Mouse (Mus musculus) frontal cortex, postnatal 14 days (tissue): ENCODE data around the gene Lgr6.

Source experiments
- DNase-seq, 2 experiments: peaks; one replicate each; pipeline ENCODE4 v3.0.0; 2022; ENCODE audit warnings: low spot score in 2 of 2

The Lgr6 gene

DNA sequence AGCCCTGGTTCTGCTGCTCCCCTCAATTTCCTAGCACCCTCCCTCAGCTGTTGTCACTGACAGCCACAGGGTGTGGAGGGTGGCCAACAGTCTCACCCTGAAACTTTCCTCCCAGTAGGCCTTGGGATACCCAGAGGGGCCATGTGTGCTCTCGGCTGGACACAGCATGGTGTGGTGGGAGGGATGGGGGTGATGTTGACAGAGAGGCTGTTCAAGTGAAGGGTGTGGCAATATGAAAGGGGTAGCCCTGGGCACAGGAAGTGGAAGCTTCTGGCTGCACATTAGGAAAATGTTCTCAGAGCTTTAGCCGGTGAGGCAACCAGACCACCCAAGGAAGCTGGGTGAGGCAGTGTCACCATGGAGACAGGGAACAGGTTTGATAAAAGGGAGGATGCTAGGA lies 26.1 kb downstream of the Lgr6 start:
- no peak for DNase-seq

DNA sequence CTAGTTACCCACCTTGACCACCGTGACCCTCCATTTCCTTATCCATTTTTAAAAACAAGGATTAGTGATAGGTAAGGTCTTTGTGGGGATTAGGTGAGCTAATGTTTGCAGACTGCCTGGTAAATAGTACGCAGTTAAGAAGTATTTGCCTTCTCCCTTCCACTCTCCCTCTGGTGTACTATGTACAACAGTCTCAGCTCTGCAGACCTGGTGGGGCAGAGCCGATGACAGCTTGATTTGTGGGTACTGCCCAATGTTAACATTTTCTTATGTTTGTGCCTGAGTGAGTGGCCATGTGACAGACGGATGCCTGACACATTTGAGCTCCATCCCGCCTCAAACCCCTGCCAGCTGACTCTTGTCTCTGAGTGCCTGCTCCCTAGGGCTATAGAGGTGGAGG lies 28.6 kb downstream of the Lgr6 start:
- DNase-seq = no peak

DNA sequence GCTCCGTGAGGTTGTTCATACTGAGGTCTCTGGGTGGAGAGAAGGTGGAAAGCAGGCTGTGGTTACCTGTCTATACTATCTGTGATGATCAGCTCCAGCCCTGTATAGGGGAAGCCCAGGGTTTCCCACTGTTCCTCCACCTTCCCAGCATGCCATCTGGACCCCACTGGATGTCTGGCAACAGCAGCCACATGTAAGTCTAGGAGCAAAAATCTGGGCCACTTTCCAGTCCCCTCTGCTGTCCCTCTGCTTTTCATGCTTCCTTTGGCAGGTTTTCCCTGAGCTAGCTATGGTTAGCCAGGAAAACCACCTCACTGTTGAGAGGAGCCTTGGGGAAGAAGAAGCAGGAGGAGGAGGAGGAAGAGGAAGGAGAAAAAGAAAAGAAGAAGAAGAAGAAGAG lies 29.8 kb downstream of the Lgr6 start:
- DNase-seq = no peak

DNA sequence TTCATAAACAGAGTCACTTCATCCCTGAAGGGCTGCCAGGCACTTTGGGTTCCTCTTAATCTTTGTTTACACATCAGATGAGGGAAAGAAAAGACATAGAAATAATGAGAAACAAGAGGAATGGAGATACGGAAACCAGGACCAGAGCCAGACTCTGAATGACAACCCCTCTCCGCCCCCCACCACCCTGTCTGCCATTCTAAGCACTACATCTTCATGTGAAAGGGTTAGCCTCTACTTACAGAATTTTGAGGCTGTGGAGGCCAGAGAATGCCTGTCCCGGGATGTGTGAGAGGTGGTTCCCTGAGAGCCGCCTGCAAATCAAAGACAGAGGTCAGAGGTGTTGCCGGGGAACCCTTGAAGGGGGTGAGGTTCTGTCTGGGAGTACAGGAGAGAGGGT lies 32.4 kb downstream of the Lgr6 start:
- no peak for DNase-seq

DNA sequence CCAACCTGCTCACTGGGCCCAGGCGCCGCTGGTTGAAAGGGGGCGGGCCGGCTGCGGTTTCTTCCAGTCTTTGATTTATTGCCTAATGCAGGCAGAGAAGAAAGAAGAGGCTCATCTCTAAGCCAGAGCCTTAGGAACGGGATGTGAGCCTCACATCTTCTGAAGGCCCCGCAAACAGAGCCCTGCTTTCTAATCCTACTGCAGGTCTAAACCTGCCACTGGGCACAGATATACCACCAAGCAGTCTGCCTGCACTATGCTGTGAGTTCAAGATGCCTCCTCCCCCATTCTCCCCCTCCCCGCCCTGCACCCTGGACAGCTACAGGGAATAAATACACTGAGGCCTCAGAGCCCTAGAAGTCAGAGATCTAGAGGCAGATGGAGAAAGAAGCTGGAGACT lies 35.2 kb downstream of the Lgr6 start:
- no peak for DNase-seq

DNA sequence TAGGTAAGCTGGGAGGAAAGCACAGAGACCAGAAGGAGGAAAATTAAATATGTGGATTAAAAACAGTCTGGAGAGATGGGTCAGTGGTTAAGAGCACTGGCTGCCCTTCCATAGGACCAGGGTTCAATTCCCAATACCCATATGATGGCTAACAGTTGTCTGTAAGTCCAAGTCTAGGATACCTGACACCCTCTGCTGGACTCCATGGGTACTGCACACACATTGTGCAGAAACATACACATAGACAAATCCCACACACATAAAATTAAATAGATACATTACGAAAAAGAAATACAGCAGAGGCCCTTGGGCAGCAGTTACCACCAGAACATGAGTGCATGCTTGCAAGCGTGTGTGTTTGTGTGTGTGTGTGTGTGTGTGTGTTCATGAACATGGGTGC lies 40.6 kb downstream of the Lgr6 start:
- DNase-seq = no peak

DNA sequence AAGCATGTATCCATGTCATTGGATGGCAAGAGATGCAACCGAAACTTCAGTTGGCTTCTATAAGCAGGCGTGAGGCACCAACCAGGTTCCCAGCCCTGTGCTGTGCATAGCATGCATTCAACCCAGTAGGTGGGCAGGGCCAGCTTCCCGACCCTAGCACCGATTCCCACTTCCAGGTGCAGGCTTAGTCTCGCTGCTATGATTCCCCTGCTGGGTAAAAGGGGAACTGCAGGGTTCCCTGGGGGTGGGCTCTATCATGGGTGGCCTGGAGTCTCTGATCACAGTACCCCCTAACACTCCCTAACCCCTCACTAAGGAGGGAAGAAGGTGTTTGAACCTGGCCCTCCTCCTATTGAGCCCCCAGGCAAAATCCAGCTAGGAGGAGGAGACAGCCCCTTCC lies 42.1 kb downstream of the Lgr6 start:
- DNase-seq = no peak

DNA sequence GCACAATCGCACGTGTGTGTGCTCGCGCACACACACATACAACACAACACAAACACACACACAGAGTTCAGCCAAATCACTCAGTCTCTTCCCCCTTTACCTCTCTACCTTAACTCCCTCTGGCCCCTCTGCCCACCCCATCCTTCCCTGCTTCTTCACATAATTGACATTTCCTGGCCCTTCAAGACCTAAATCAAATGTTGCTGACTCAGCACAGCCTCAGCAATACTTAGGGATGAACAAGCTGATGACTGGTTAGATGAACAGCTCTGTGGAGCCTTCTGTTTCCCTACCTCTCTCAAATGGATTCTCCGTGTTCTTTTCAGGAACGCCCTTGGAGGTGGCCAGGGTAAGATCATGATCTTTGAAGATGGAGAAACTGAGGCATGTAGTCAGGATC lies 43.8 kb downstream of the Lgr6 start:
- DNase-seq = no peak

DNA sequence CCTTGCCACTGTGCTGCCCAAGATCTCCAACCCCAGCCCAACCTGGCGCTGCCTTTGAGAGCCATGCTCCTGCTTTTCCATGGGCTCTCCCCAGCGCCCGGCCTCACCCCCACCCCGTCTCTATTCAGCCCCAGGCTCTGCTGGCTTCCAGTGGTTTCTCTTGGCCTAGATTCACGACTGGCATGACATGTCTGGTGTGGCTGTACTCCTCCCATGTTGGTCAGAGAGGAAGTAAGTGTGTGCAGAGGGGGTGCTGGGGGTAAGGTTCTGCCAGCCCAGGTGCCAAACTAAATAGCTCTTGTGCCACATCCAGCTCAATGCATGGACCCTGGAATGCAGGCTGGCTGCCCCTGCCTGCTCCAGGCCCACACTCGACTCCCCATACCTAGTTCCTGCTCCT lies 44.9 kb downstream of the Lgr6 start:
- no peak for DNase-seq

DNA sequence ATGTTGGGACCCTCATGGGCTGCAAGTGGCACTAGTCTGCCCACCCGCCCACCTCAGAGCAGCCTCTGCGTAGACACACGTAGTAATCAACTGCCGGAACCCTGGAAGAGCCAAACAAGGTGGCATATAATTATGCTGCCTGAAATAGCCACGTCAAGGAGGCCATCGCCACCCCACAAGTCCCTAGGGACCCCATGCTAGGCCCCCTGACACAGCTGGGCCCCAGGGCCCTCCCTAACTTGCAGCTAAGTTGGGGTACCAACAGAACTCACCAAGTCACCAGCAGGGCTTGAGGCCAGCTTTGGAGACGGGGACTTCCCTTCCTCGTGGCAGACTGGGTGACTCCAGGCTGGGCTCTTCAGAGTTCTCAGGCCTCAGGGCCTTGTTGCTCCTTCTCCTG lies 48.2 kb downstream of the Lgr6 start:
- no peak for DNase-seq

DNA sequence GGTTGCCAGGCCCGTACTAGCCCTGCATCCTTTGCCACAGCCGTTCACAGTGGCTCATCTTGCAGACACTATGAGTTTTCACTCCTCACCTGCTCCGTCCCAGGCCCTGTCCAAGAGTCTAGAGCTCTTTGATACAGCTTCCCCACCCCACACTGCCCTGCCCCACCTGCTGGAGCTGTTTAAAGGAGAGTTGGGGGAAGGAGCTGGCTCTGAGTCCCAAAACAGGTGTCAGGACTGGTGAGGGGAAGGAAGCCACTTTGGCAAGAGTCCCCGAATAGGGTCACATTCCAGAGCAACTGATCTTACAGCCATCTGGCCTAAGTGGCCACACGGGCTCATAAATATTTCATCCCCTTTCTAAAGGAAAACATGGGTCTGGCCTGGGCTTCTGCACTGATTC lies 51.0 kb downstream of the Lgr6 start:
- DNase-seq = no peak

DNA sequence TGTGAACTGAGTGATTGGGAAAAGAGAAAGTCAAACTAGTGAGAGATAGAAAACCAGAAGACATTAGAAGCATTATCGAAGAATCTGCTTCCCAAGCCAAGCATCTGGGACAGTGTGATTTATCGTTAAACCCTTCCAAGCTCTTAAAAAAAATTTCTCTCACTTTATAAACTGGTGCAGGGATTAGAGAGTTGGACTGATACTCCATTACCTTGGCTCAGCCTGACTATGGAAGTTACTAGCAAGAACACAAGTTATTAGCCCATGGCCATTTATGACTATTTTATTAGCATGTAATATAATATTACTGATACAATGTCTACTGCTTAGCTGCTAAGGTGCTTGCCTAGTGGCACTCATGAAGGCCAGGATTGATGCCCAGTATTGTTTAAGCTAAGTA lies 60.6 kb downstream of the Lgr6 start:
- no peak for DNase-seq

DNA sequence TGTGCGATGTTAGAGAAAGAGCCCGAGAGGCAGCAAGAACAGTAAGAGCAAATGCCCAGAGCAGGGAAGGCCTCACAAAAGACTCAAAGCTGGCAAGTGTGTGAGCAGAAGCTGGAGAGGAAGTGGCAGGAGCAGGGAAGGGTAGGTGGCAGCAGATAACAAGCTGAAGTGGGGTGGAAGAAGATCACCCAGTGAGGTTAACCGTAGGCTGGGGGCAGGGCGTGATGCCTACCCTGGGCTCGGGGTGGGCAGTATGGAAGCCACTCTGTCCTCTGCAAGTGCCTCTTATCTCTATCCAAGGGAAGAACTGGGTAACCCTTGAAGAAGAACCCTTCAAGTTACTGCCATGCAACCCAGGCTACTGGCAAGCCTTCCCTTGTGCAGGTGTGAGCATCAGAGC lies 68.8 kb downstream of the Lgr6 start:
- no peak for DNase-seq

DNA sequence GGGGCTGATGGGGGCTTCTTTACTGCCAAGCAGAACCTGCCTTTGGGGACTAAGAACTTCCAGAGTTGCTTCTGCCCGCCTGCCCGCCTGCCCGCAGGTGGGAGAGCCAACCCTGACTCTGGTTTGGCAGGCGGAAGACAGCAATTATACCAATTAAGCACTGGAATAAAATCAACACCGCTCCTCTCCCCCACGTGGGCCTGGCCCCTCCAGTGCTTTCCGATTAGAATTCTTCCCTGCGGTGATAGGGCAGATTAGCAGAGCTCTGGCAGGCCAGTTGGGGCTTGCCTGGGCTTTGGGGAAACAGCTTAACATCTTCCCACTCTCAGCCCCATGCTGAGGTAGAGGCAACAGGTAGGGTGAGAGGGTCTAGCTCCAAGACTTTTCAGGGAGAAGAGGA lies 72.4 kb downstream of the Lgr6 start:
- no peak for DNase-seq

DNA sequence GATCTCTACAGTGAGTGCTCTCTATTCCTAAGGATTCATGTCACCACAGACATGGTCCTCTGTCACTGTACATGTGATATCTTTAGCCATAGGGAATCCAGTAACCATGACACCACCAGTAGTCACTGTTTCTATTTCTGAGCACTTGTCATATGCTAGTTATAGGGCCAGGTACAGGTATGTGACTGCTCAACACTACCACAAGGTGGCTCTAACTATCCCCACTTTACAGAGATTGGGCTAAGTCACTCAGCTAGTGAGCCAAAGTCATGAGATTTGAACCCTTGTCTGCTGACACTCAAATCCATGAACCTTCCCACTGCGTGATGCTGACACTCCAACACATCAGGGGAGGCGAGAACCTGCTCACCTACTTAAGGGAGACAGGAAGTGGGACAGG lies 75.0 kb downstream of the Lgr6 start:
- DNase-seq = no peak

DNA sequence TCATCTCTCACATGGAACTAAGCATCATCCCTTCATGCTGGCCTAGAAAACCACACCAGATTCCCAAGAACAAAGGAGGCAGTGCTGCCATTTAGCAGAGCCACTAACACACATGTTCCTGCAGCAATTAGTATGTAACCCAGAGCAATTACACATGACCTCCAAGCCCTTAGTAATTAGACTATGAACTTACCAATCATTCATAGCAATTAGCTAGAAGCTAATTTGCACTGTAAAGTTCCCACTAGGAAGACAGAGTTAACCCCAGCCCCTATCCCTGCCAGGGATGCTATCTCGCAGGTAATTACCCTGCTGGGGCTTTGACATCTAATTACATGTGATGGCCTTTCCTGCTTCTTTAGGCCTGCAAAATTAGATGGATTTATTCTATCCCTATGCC lies 78.8 kb downstream of the Lgr6 start:
- DNase-seq = no peak

DNA sequence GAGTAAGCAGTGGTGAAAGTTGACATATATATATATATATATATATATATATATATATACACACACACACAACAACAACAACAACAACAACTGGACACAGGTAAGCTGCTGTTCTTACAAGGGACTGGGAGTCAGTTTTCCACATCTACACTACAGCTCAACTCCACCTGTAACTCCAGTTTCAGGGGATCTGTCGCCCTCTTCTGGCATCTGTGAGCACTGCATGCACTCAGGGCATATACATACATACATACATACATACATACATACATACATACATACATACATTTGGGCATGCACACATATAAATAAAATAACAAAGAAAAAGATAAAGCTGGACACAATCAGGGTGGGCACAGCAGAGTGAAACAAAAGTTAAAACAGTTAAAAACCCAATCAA lies 81.5 kb downstream of the Lgr6 start:
- DNase-seq = no peak

DNA sequence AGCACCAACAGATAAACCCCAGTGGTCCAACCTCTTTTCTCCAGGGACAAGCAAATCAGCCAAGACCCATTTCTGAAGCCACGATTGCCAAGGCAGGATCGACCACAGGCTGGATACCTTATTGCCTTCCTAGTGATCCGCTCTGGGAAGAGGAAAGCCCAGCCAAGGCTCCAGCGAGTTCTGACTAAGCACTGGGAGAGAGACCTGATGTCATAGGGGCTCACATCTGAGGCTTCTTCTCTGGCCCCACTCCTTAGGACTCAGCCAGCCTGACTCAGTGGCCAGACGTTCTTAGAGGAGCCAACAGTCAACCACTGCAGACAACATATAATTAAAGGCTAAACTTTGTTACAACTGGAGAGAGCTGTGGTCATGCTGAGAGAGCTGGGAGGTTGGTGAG lies 83.1 kb downstream of the Lgr6 start:
- no peak for DNase-seq

DNA sequence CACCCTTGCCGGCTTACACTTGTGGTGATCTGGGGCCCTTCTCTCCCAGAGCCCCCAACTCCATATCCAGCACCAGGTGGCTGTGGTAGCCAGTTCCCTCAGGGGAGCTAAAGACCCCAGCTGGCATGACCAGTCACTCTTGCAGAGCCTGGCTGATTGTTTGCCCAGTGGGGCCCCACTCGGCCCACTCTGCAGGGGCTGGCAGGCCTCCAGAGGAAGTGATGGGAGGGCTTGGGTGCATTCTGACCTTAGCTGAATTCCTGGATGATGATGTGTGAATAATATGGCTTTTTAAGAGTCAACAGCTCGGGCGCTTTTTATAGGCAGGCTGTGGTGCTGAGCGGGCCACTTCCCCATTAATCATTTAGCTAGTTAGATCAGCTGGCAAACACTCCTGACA lies 84.1 kb downstream of the Lgr6 start:
- no peak for DNase-seq

DNA sequence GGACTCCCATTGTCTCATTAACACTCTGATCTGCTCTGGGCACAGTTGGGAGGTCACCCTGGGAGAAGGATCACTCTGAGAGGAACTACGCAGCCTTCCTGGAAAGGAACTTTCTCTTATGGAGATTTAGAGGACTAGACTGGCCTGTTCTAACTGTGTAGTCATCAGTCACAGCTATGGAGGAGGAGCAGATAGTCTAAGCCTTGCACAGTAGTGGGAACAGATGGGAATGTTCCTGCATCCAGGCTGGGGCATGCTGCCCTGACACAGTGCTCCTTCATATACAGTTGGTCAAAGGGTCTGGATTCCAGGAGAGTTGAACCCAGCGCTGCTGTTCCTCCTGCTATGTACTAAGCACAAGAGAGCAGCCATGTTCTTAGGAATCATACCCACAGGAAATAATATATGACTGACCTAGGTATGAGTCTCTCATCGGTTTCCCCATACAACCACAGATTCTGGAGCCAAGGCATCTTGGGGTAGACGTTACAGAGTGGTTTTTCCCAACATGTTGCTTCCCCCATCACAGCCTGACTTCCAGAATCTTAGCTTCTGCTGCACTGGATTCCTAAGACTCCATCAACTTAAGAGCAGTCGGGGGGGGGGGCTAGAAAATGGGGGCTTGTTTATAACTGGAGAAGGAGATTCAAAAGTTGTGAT lies 84.7 kb downstream of the Lgr6 start:
- no peak for DNase-seq

DNA sequence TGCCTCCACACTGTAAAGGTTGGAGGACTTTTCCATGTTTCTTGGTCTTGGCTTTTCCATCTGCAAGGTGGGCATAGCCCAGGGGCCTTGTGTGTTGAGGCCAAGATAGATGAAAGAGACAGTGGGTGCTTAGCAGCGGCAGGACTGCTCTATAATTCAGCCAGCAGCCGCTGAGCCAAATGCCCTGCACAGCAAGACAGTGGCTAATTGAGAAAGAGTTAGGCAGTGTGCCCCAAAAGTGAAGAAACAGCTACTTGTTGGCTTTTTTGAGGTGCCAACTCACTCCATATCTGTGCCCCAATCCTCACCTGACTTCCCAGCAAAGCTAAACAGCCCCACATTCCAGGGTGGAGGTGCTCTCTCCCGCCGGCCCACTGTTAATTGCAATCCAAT lies 85.3 kb downstream of the Lgr6 start:
- DNase-seq = no peak

DNA sequence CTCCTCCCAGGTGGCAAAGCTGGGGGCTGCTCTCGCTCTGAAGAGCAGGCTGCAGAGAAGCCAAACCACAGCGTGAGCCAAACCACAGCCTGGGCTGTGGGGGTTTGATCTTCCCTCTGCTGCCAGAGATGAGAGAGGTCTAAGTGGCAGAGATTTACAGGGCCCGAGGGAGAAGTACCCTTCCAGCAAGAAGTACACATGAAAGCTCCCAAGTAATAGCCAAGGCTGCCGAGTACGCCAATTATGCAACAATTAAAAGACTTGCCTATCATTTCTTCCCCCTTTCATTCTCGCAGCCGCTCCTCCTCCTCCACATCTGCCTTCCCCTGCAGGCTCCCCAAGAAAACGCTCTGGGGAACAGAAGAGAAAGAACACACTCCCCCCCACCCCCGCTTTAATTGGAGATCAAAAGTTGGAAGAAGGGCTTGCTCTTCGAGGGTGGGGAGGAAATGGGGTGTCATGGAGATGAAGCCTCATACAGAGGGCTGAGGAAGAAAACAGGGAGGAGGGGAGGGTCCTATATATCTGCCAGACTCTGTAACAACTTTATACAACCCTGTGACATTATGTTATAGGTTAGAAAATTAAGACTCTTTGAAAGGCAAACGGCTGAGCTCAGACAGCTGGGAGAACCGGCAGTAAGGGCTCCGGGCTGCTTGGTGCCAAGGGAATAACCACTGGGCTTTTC lies 85.8 kb downstream of the Lgr6 start:
- no peak for DNase-seq

DNA sequence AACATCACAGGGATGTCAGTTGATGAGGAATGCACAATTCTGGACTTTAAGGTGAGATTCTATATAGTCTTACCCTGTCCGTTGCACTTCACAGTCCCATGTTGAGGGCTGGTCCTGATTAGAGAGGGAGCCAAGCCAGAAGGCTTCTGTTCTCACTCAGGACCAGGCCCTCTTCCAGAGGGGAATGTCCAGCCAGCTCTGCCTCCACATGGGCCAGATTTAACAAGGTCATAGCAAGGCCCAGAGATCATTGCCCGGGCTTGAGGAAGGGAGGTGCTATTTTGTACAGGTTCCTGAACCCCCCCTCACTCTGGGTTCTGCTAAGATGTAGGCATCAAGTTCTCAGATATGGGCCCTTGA lies 87.4 kb downstream of the Lgr6 start:
- no peak for DNase-seq
